Mouse (Mus musculus) cerebellum, adult 2 months (tissue): ENCODE measurements at regions not wholly inside any gene's neighbourhood (a gene's known extent, or its start where the extent isn't known, plus 50 kb on each side); places are given as distances from the start of the nearest gene placed in this dataset.
"Not testable (repeated sequence)": the region's sequence is repeated elsewhere in the genome, so short reads cannot be mapped to it uniquely, and the experiment has no call there.

ENCODE experiments used
- DNase-seq, 2 experiments: peaks; one replicate each; pipeline ENCODE4 v3.0.0; 2021
- H3K27ac ChIP-seq: fragments of 200-500 bp; 2 replicates; pipeline ENCODE4 v1.5.1; 2012; ENCODE audit warnings: low read length, control low read depth, inconsistent platforms; ENCODE audit not compliant: insufficient read depth
- H3K27me3 ChIP-seq: fragments of 200-500 bp; 2 replicates; pipeline ENCODE4 v1.6.1; 2012; ENCODE audit warnings: inconsistent platforms, mild to moderate bottlenecking, low read length, moderate library complexity; ENCODE audit not compliant: control insufficient read depth, insufficient read depth
- H3K4me1 ChIP-seq: fragments of 200-500 bp; 2 replicates; pipeline ENCODE4 v1.6.1; 2011; ENCODE audit warnings: low read length; ENCODE audit not compliant: control insufficient read depth, insufficient read depth
- H3K4me3 ChIP-seq: fragments of 200-500 bp; replicated peaks from 2 replicates; pipeline ENCODE3; 2011; ENCODE audit warnings: mild to moderate bottlenecking, low read depth, low read length, control low read depth; ENCODE audit not compliant: insufficient read depth
- CTCF ChIP-seq: fragments of 200-500 bp; IDR thresholded peaks from 2 replicates; pipeline ENCODE4 v1.5.1; 2011; ENCODE audit warnings: low read depth, mild to moderate bottlenecking, control low read depth, low read length, moderate library complexity, borderline replicate concordance; ENCODE audit not compliant: insufficient read depth
- POLR2A ChIP-seq: fragments of 200-500 bp; IDR thresholded peaks from 2 replicates; pipeline ENCODE4 v1.6.1; 2011; ENCODE audit warnings: low read length, control low read depth, borderline replicate concordance; ENCODE audit not compliant: insufficient read depth
- WGBS: fragments of 180-500 bp; shearing (Covaris S2); methylation state at CpG from one replicate; pipeline ENCODE4 v1.1.7; 2018; 5-methylcytosine and 5-hydroxymethylcytosine counted together

- 28% methylated on average over 10 of the region's 10 CpGs for WGBS
- TF ChIP-seq CTCF (no peak), POLR2A (no peak)
- Histone ChIP-seq H3K4me3 (no peak overlapping the region), H3K27ac (no peak overlapping the region), H3K4me1 (no peaks in the 10 kb centered on the region), H3K27me3 (no peaks in the 10 kb centered on the region)
- DNase-seq, result no peak
Measured at GRCm38 (mm10) chr10:111594651-111595050, 88.6 kb downstream of the Phlda1 start.

GRCm38 (mm10) chr10:111595513-111595995 lies 89.5 kb downstream of the Phlda1 start:
- TF ChIP-seq POLR2A (no peak), CTCF (no peak)
- H3K27me3 ChIP-seq, result no peaks in the 10 kb centered on the region
- 0 out of 2 replicates have a peak, but pooled peaks cover 2% of the 10 kb centered on the region for H3K4me1 ChIP-seq
- no peak overlapping the region for H3K4me3 ChIP-seq
- no peak for DNase-seq
- 87% methylated on average over 8 of the region's 8 CpGs for WGBS
- H3K27ac ChIP-seq, result no peak overlapping the region

- 95% methylated on average over 5 of the region's 5 CpGs for WGBS
- DNase-seq, result no peak
- no peaks in the 10 kb centered on the region for H3K27me3 ChIP-seq
Measured at GRCm38 (mm10) chr10:111598650-111599049, 92.6 kb downstream of the Phlda1 start.

GRCm38 (mm10) chr10:111599297-111600250 lies 93.5 kb downstream of the Phlda1 start:
- DNase-seq, result no peak
- H3K4me1 ChIP-seq, result 0 out of 2 replicates have a peak, but pooled peaks cover 2% of the 10 kb centered on the region
- TF ChIP-seq POLR2A, result no peak
- TF ChIP-seq CTCF, result no peak
- no peaks in the 10 kb centered on the region for H3K27me3 ChIP-seq
- 56% methylated on average over 10 of the region's 10 CpGs for WGBS
- H3K4me3 ChIP-seq, result no peak overlapping the region
- H3K27ac ChIP-seq, result no peak overlapping the region

More at GRCm38 (mm10) chr10:111598650-111599049, 92.6 kb downstream of the Phlda1 start:
- TF ChIP-seq CTCF (no peak), POLR2A (no peak)
- Histone ChIP-seq H3K27ac (no peak overlapping the region), H3K4me1 (0 out of 2 replicates have a peak, but pooled peaks cover 2% of the 10 kb centered on the region), H3K4me3 (no peak overlapping the region)

GRCm38 (mm10) chr10:111600251-111600620 lies 94.2 kb downstream of the Phlda1 start:
- Histone ChIP-seq H3K4me3 (no peak overlapping the region), H3K27ac (no peak overlapping the region), H3K27me3 (no peaks in the 10 kb centered on the region), H3K4me1 (0 out of 2 replicates have a peak, but pooled peaks cover 2% of the 10 kb centered on the region)
- WGBS, result 4% methylated on average over 2 of the region's 2 CpGs
- no peak for TF ChIP-seq POLR2A
- no peak for TF ChIP-seq CTCF
- DNase-seq, result no peak

GRCm38 (mm10) chr10:111600677-111601099 lies 94.6 kb downstream of the Phlda1 start:
- Histone ChIP-seq H3K27me3 (no peaks in the 10 kb centered on the region), H3K27ac (no peak overlapping the region), H3K4me3 (no peak overlapping the region), H3K4me1 (0 out of 2 replicates have a peak, but pooled peaks cover 2% of the 10 kb centered on the region)
- TF ChIP-seq CTCF, result no peak
- TF ChIP-seq POLR2A, result no peak
- 10% methylated on average over 2 of the region's 2 CpGs for WGBS
- DNase-seq, result peak; percentile 23 to 25

GRCm38 (mm10) chr10:111603166-111603565 lies 97.1 kb downstream of the Phlda1 start:
- no peak overlapping the region for H3K4me3 ChIP-seq
- no peak overlapping the region for H3K27ac ChIP-seq
- TF ChIP-seq CTCF, result no peak
- no peak for TF ChIP-seq POLR2A
- WGBS, result 100% methylated on average over 1 of the region's 1 CpGs
- H3K4me1 ChIP-seq, result 0 out of 2 replicates have a peak, but pooled peaks cover 2% of the 10 kb centered on the region
- H3K27me3 ChIP-seq, result no peaks in the 10 kb centered on the region
- DNase-seq, result no peak

GRCm38 (mm10) chr10:111607381-111607780 lies 101.3 kb downstream of the Phlda1 start:
- 80% methylated on average over 2 of the region's 2 CpGs for WGBS
- H3K27me3 ChIP-seq, H3K4me3 ChIP-seq, H3K4me1 ChIP-seq, DNase-seq, H3K27ac ChIP-seq: not testable (repeated sequence)
